Mouse (Mus musculus) adrenal gland, adult 8-10 months (tissue): ENCODE measurements at regions not wholly inside any gene's neighbourhood (a gene's known extent, or its start where the extent isn't known, plus 50 kb on each side); places are given as distances from the start of the nearest gene placed in this dataset.

Experiments
- DNase-seq: peaks from one replicate; pipeline ENCODE4 v3.0.0; 2022

GRCm38 (mm10) chr7:40762520-40762919 lies 135.6 kb upstream of the Vstm2b start:
- DNase-seq: no peak

GRCm38 (mm10) chr7:40766142-40766541 lies 132.0 kb upstream of the Vstm2b start:
- DNase-seq: no peak

GRCm38 (mm10) chr7:40776220-40776619 lies 121.9 kb upstream of the Vstm2b start:
- no peak for DNase-seq

GRCm38 (mm10) chr7:40784906-40785305 lies 113.2 kb upstream of the Vstm2b start:
- no peak for DNase-seq

- DNase-seq: no peak
Measured at GRCm38 (mm10) chr7:40786758-40787157, 111.4 kb upstream of the Vstm2b start.

- DNase-seq: no peak
Measured at GRCm38 (mm10) chr7:40788486-40788885, 109.6 kb upstream of the Vstm2b start.

- DNase-seq: no peak
Measured at GRCm38 (mm10) chr7:40794458-40795207, 103.5 kb upstream of the Vstm2b start.

GRCm38 (mm10) chr7:40799794-40800193 lies 98.3 kb upstream of the Vstm2b start:
- no peak for DNase-seq

- no peak for DNase-seq
Measured at GRCm38 (mm10) chr7:40801291-40801690, 96.8 kb upstream of the Vstm2b start.

GRCm38 (mm10) chr7:40805211-40805610 lies 92.9 kb upstream of the Vstm2b start:
- no peak for DNase-seq

- DNase-seq: no peak
Measured at GRCm38 (mm10) chr7:40805866-40806265, 92.3 kb upstream of the Vstm2b start.

- no peak for DNase-seq
Measured at GRCm38 (mm10) chr7:40812952-40813351, 85.2 kb upstream of the Vstm2b start.

GRCm38 (mm10) chr7:40825141-40825742 lies 72.9 kb upstream of the Vstm2b start:
- no peak for DNase-seq

GRCm38 (mm10) chr7:40829526-40829925 lies 68.6 kb upstream of the Vstm2b start:
- DNase-seq: no peak

- no peak for DNase-seq
Measured at GRCm38 (mm10) chr7:40831583-40831982, 66.5 kb upstream of the Vstm2b start.

GRCm38 (mm10) chr7:40842344-40842992 lies 55.7 kb upstream of the Vstm2b start:
- DNase-seq: no peak

- DNase-seq: no peak
Measured at GRCm38 (mm10) chr7:40846512-40846911, 51.6 kb upstream of the Vstm2b start.
